Mouse (Mus musculus): ENCODE results near the gene Tex45.

DNA sequence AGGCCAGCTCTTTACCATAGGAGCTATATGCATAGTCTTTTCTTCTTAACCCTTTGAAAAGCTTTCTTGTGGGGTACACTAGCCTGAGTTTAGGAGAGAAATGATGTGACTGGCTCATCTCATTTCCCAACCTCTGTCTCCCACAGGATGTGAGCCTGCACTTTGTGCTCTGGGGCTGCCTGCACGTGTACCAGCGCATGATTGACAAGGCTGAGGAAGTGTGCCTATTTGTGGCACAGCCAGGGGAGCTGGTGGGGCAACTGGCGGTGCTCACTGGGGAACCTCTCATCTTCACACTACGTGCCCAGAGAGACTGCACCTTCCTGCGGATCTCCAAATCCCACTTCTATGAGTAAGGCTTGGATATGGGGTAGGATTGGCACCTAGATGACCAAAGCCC, 60.2 kb downstream of the Tex45 start:
- TF ChIP-seq POLR2A (IDR thresholded peaks at IDR 0.05; ENCODE audit: low read depth, low read length) (no peak), CTCF (IDR thresholded peaks at IDR 0.05; ENCODE audit: extremely low read depth, insufficient read length, insufficient replicate concordance, low read depth, low read length) (no peak)
